Mouse (Mus musculus) layer of hippocampus, postnatal 36 days (tissue): ENCODE measurements at regions not wholly inside any gene's neighbourhood (a gene's known extent, or its start where the extent isn't known, plus 50 kb on each side); places are given as distances from the start of the nearest gene placed in this dataset.
"Not testable (repeated sequence)": the region's sequence is repeated elsewhere in the genome, so short reads cannot be mapped to it uniquely, and the experiment has no call there.

Source experiments
- DNase-seq, 2 experiments: peaks; one replicate each; pipeline ENCODE4 v3.0.0; 2022

- DNase-seq: no peak
Measured at GRCm38 (mm10) chr3:157371509-157371908, 162.5 kb upstream of the Zranb2 start.

- no peak for DNase-seq
Measured at GRCm38 (mm10) chr3:157373333-157373732, 160.6 kb upstream of the Zranb2 start.

GRCm38 (mm10) chr3:157374178-157374577 is 159.8 kb upstream of the Zranb2 start:
- no peak for DNase-seq

- no peak for DNase-seq
Measured at GRCm38 (mm10) chr3:157377531-157377930, 156.4 kb upstream of the Zranb2 start.

GRCm38 (mm10) chr3:157378127-157378526 is 155.8 kb upstream of the Zranb2 start:
- no peak for DNase-seq

DNA sequence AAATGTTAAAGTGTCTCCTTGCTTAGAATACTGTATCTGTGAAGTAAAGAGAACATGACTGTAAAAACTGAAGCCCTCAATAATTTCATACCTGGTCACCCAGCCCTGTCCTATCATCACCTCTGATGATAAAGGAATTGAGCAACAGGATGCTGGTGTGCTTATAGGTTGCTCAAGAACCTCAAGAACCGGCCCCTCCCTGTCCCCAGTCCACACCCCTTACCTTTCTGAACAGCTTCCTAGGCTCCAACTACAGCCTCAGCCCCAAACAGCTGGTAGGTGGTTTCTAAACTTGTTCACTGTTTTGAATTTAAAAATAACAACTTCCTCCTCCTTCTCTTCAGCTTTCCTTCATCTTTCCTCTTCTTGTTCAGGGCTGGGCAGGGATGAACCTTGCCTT is 142.1 kb upstream of the Zranb2 start:
- no peak for DNase-seq

DNA sequence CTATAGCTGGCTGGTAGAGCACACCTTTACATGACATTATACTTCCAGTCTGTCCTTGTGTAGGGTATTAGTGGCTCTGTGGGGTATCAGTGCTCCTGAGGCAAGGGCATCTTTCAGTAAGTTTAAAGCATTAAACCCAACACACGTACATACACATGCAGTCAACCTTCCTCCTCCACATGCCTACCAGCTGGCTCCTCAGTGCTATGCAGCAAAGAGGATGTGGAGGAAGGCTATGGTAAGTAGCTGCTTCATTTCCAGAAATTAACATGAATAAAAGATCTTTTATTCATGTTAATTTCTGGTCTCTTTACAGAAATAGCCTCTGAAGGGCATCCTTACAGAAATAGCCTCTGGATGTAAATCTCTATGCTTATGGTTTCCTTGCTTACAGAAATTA is 140.1 kb upstream of the Zranb2 start:
- no peak for DNase-seq

- DNase-seq: no peak
Measured at GRCm38 (mm10) chr3:157399909-157400308, 134.1 kb upstream of the Zranb2 start.

DNA sequence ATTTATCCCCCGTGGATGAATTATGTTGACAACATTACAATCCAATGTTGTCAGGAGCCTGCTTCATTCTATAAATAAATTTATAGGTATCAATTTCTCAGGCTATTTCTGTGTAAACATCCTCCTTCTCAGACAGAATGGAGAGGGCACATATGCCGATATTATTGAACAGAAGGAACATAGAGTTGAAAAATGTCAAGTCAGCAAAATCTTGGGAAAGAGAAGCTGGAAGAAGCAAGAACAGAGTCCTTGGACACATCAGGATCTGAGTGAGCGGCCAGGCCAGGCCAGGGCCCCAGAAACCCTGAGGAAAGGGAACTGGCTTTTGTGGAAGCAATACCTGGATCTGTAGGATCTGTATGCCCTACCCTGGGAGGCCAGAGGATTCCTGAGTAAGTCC is 129.9 kb upstream of the Zranb2 start:
- DNase-seq: no peak

DNA sequence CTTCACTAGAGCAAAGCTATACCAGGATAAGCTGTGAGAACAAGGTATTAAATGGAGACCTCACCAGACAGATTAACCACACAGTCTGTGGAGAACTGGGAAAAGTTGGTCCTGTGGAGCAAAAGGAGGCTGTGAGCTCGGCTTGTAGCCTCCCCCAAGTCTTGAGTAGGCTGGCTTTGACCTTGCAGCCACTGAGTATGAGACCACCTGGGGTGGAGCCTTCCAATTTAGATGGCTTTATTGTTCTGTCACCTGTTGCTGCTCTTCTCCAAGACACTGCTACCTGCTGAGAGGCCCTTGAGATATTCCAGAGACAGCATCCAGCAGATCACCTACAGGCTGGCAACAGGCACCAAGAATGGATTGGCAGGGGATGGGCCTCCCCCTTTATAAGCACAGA is 110.5 kb upstream of the Zranb2 start:
- not testable (repeated sequence) for DNase-seq

GRCm38 (mm10) chr3:157426720-157427119 is 107.2 kb upstream of the Zranb2 start:
- no peak for DNase-seq

- DNase-seq: peak; percentile 40 to 48
Measured at GRCm38 (mm10) chr3:157449794-157450193, 84.2 kb upstream of the Zranb2 start.

DNA sequence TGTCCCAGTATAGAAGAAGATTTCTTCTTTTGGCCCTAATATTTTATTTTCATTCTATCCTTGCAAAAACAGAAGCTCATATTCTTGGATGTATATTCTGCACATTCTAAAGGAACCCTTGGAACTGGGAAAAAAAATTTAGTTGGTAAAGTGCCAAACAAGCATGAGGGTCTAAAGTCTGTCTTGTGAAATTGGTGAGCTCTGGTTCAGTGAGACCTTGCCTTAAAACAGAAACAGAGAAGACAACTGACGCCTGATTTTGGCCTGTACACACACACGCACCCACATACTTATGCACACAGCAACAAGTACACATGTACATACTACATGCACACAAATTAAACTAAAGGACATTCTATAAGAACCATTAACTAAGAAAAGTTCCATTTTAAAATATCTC is 62.4 kb upstream of the Zranb2 start:
- DNase-seq: no peak

DNA sequence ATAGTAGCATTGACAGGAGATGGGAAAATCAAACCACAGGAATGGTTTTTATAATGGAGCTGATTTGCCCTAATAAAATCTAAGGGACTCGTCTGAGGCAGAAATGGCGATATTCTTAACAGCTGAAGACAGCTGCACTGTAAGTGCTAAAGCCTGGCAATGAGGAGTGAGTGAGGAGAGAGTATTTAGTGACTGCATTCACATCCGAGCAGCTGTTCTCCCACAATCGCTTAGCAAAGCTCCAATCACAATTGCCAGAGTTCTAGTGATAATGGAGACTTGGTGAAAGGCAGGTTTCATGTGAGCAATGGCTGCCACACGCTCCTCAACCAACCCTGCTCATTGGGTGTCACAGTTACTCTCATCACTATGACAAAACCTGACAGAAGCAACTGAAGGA is 61.3 kb upstream of the Zranb2 start:
- DNase-seq: no peak

DNA sequence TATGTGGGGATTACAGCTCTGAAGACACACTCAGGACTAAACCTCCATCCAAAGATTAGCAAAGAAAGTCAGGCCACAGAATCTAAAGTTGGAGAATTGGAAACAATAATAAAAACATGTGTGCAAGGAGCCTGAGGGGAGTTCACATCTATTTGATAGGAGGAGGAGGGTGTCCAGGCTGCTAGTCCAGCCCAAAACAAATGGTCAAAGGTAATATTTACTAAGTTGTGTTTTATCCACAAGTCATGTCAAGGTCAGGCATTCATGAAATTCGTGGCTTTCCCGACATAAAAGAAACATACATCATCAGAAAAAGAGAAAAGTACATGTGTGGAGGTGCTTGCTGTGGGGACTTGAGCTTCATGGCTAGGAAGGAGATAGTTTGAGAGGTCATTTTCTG is 56.2 kb upstream of the Zranb2 start:
- no peak for DNase-seq
